Mouse (Mus musculus): Measurements from ENCODE around the gene Shkbp1.

Gene Shkbp1

GRCm38 (mm10) chr7:27355745-27356240 is at the start of gene Shkbp1:
Gene Shkbp1 (minus strand): TSS chr7:27356019.
- DNase-seq (ENCODE audit: low spot score in 2 of 2), result peak; percentile 85 to 91

GRCm38 (mm10) chr7:27404203-27404942 is 48.6 kb upstream of the Shkbp1 start:
- DNase-seq (ENCODE audit: low spot score in 2 of 2), result no peak

DNA sequence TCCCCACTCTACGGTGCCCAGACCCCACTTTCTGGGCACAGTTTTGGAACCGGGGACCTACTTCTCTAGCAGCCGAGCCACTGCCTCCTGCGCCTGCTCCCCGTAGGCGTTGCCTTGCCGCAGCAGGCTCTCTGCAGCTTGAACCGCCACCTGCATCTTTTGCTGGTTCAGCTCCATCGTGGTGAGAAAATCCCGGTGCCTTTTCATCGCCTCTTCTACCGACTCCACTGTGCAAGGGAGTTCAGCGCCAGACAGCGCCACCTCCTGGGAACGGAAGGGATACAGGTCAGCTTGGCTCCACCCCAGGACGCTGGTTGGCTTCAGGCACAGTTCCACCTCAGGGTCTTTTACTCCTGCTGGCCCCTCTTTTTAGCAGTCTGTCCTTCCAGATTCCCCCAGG is 46.9 kb upstream of the Shkbp1 start:
- peak; percentile 53 to 82 for DNase-seq (ENCODE audit: low spot score in 2 of 2)

DNA sequence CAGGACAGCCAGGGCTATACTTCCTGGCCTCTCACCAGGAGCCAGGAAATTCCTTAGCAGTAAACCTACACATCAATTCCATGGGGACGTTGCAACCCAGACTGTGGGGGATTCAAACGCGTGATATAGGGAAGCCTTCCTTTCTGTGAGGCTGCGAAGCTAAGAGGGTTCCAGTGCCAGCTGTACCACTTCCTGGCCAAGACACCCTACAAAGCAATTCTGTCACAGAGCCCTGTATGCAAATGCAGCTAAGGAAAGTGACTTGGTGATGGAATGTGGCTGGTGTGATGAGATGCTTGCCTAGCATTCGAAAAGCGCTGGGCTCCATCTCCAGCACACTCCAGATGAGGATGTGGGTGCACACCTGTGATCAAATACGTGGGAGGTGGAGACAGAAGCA is 44.7 kb upstream of the Shkbp1 start:
- DNase-seq (ENCODE audit: low spot score in 2 of 2), result no peak

GRCm38 (mm10) chr7:27397048-27397949 is 41.5 kb upstream of the Shkbp1 start:
- peak in 1 of 2 experiments; percentile 73 for DNase-seq (ENCODE audit: low spot score in 2 of 2)

DNA sequence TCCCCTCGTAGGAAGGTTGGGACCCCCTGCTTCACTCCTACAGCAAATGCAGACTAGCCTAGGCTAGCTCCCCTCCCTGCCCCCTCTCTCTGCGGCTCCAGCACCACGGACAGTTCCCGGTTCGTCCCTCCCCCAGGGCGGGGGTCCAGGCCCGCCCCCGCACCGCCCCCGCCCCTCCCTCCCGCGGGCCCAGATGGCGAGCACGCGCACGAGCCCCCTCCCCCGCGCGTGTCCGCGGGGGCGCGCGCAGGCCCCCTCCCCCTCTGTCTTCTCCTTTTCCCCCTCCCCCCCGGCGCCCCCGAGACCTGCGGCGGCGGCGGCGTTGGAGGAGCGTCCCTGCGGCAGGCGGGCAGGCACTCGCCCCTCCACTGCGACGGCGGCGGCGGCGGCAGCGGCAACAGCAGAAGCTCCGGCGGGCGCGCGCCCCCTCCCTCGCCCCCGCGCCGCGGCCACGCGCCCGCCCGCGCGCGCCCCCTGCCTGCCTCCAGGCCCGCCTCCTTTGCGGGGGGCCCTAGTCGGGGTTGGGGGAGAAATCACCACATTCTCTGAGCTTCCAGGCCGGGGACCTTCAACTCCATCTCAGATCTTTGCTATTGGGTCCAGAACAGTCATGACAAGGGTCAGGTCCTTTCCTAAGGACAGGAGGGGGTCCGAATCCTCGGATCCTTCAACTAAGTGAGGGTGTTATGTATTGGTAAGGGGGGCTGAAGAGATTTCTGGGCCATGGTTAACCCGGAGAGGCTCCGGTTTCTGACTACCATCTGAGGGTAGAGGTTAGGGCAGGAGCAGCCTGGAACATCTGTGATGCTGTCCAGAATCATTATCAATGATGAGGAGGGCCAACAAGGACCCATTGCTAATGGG is 40.6 kb upstream of the Shkbp1 start:
- DNase-seq (ENCODE audit: low spot score in 2 of 2), result no peak

DNA sequence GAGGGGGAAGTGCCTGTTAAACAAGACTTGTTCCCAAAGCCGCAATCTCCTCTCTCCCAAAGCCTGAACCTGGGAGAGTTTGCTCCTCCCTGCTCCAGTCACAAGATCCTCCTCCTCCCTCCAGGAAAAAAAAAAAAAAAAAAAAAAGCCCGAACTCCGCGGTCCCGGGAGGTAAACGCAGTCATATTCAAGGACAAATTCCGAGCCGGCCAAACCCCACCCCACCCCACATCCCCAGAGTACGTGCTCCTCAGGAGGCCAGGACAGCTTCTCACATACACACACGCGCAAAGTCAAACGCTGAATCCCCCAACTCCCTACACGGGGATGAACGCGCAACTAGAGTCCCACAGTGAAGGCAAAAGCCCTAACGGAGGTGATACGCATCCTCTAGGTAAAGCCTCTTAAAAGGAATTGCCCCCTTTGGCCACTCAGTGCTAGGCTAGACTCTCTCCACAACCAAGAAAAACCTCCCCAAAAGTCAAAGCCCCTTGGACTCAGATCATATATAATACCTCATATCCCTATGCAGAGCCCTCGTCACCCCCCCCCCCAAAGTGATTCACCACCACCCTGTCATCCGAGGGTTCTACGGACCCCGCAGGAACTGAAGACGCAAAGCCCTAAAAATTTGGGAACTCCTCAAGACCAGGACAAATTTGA is 39.8 kb upstream of the Shkbp1 start:
- no peak for DNase-seq (ENCODE audit: low spot score in 2 of 2)

DNA sequence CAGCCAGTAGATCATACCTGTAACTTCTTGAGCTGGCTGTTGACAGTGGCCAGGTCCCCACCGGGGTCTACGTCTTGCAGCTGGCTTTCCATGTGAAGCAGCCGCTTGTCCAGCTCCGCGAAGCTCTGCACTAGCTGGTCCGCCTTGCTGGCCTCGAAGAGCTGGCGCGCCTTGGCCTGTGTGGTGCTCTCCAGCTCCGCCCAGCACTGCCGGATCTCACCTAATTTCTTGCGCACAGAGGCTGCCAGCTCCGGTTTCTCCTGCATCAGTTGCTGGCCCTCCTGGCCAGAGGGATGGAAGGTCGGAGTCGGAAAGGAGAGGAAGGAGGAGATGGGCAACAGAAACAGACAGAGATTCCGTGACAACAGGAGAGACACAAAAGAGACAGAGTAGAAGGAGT is 35.6 kb upstream of the Shkbp1 start:
- DNase-seq (ENCODE audit: low spot score in 2 of 2), result no peak

GRCm38 (mm10) chr7:27389213-27389612 is 33.4 kb upstream of the Shkbp1 start:
- DNase-seq (ENCODE audit: low spot score in 2 of 2), result no peak

GRCm38 (mm10) chr7:27384731-27385130 is 28.9 kb upstream of the Shkbp1 start:
- DNase-seq (ENCODE audit: low spot score in 2 of 2), result peak; percentile 64 to 90

DNA sequence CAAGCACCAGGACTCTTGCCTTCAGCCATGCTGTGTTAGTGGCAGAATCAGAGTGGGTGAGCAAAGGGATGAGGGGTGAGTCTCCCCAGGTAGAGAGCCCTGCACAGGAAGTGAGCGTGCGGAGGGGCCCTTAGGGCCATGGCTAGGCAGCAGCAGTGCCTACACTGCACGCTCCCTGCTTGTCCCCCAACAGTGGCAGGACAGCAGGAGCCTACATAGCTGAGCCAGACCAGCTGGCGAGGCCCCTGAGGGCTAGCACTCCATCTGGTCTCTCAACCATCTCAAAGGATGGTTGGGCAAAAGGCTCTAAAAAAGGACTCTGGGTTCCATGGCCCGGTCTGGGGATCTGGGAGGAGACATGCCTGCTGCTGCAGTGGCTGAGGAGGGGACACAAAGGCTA is 28.3 kb upstream of the Shkbp1 start:
- DNase-seq (ENCODE audit: low spot score in 2 of 2), result no peak

DNA sequence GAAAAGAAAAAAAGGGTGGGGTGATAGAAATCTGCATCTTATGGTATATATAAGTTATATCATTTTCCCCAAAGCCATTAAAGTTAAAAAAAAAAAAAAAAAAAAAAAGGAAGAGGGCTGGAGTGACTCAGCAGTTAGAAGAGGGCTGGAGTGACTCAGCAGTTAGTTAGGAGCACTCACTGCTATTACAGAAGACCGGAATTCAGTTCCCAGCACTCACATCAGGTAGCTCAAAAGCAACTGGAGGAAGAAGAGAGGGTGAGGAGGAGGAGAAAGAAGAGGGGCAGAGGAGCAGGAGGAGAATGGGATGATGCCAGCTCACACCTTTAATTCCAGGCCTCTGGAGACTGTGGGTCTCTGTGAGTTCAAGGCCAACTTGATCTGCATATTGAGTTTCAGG is 27.4 kb upstream of the Shkbp1 start:
- DNase-seq (ENCODE audit: low spot score in 2 of 2), result no peak

- DNase-seq (ENCODE audit: low spot score in 2 of 2), result no peak
Observed at GRCm38 (mm10) chr7:27381560-27381959, 25.7 kb upstream of the Shkbp1 start.

DNA sequence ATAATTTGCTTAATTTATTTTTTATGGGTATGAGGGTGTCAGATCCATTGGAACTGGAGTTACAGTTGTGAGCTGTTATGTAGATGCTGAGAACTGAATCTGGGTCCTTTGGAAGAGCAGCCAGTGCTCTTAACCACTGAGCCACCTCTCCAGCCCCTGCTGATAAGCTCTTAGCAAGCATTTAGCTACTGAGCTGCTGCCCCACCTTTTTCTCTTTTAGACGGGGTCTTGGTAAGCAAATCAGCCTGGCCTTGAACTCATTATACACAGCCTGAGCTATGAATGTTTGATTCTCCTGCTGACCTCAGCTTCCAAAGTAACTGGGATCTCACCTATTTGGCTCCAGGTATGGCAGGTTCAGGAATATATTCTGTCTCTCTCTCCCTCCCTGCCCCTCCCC is 25.2 kb upstream of the Shkbp1 start:
- DNase-seq (ENCODE audit: low spot score in 2 of 2), result no peak

DNA sequence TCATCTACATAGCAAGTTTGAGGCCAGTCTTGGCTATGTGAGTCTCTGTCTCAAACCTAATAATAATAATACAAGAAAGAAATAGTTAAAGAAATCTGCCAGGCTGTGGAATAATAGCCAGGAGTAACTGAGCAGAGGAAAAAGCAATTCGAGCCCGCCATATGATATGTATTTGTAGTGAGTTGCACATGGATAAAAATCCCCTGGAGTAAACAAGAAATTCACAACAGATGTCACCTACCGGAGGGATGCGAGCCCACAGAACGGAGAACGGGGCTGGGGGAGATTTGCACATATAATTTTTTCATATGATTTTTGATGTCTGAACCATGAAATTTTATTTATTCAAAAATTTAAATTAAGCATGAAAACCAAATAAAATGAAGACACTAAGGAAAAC is 24.0 kb upstream of the Shkbp1 start:
- DNase-seq (ENCODE audit: low spot score in 2 of 2), result no peak

GRCm38 (mm10) chr7:27378431-27378830 is 22.6 kb upstream of the Shkbp1 start:
- DNase-seq (ENCODE audit: low spot score in 2 of 2), result no peak

DNA sequence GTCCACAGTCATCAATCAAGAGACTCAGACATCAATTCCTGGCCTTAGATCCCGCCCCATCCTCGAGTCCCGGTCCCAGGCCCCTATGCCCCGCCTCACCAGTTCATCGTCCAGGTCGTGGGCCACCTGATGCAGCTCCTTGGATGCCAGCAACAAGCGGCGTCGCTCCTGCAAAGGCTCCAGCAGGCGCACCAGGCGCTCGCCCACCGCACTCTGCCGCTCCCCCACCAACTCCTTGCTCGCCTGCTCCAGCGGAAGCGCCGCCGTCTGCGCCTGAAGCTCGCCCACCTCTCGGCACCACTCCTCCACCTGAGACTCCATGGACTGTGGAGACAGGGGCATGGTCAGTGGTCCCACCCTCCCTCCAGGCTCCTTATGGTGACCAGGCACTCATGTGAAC is 19.5 kb upstream of the Shkbp1 start:
- no peak for DNase-seq (ENCODE audit: low spot score in 2 of 2)

DNA sequence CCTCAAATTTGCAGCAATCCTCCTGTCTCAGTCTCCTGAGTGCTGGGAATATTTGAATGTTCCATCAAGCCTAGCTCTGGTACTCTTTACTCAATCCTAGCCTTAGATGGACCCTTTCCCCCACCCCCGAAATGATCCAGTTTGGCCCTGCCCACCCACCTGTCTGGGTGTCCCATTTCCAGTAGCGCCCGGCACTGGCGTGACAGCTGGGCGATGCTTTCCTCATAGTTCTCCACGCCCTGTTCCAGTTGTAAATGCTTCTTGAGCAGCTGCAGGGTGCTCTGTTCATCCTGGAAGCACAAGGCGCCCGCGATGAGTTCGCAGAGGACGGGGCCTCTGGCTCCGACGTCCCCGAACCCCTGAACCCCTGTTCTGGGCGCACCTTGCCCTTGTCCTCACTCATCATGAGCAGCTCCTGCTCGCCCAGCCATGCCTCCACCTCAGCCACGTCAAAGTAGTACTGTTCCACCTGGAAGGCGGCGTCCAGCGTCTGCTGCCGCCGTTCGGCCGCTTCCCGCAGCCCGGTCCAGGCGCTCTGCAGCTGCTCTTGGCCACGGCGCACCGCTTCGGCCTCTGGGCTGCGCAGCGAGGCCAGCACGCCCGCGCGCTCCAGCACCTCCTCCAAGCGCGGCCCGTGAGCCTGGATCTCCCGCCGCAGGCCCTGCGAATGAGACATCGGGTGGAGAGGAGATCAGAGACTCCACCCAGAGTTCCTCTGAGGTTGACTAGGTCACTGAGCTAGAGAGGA is 16.1 kb upstream of the Shkbp1 start:
- DNase-seq (ENCODE audit: low spot score in 2 of 2), result no peak

DNA sequence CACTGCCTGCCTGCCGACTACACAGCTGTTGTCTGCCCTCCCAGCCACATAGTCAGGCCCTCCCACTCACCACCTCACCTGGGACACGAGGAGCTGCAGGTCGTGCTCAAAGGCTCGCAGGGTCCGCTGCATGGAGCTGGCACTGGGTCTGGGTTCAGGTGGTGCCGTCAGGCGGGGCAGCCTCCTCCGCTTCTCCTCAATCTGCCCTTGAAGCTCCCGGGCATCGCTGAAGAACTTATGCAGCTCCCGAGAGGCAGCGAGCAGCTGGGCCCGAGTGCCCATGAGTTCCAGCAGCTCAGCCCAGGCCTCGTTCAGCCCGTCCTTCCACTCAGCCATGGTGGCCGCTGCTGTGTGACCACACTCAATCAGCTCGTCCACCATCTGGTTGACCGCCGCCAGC is 13.3 kb upstream of the Shkbp1 start:
- DNase-seq (ENCODE audit: low spot score in 2 of 2), result no peak

DNA sequence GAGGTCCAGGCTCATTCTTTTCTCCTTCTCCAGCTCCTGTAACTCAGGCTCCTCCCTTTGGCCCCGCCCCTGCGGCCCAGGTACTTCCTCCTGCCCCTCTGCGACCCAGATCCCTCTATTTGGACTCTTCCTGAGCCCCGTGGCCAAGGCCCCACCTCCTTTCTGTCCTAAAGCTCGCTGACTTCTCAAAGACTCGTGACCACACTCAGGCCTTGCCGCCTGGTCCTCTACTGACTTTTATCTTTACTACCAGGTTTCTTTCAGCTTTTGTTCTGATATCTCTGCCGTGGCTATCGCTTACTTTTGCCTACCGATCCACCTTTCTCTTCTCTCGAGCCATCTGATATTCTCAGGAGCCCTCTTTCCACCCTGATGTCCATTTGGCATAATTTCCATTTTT is 12.2 kb upstream of the Shkbp1 start:
- DNase-seq (ENCODE audit: low spot score in 2 of 2), result no peak
